Comparison of ENCODE assay signal across 8 mouse cellular contexts in genomic region chr3:41042195-41042938, GRCm38 (mm10). TPM values are rescaled to one million over a fixed set of nuclear protein-coding genes. Genes with fewer than 3 reads are reported as not detected.
DNase-seq lines count a peak whose midpoint lies in the region; ATAC-seq and TF ChIP-seq lines count a peak whose summit lies in the region.

No protein-coding gene starts in this region.

- 80% methylated on average over 4 of the region's 4 CpGs for WGBS in lung, postnatal 0 days

- H3K9ac ChIP-seq in lung, postnatal 0 days (replicated peaks; ENCODE audit: low read depth): no peak overlapping the region

- H3K27ac ChIP-seq in lung, postnatal 0 days (ENCODE audit: low read length): no peak overlapping the region

- peak; percentile 95 for ATAC-seq in frontal cortex, adult (ENCODE audit: low TSS enrichment)
- ATAC-seq in hematopoietic stem cell, adult 5-6 weeks (replicated peaks in 1 of 2; ENCODE audit: insufficient read depth in 1 of 2, low FRiP score in 2 of 2, low TSS enrichment in 1 of 2, low read depth in 1 of 2, poor library complexity in 2 of 2, severe bottlenecking in 2 of 2): peak; percentile 60 to 72; a peak in 3 of 4 replicates
- peak; percentile 67 for ATAC-seq in lung, postnatal 0 days

- no peak overlapping the region for H3K4me2 ChIP-seq in lung, postnatal 0 days (replicated peaks; ENCODE audit: low read depth, low read length)

- H3K9me3 ChIP-seq in lung, postnatal 0 days (ENCODE audit: low read length): no peaks in the 10 kb centered on the region

- no peaks in the 10 kb centered on the region for H3K27me3 ChIP-seq in lung, postnatal 0 days (replicated peaks; ENCODE audit: insufficient read depth, low read length)

- H3K4me3 ChIP-seq in lung, postnatal 0 days (ENCODE audit: low read depth, low read length): no peak overlapping the region

- no peak; the same call in 1 of the 2 replicates for TF ChIP-seq EP300 in lung, postnatal 0 days (IDR thresholded peaks at IDR 0.05)

- no peaks in the 10 kb centered on the region for H3K4me1 ChIP-seq in lung, postnatal 0 days (ENCODE audit: insufficient read depth, low read depth, low read length)

- TF ChIP-seq CTCF in lung, postnatal 0 days (IDR thresholded peaks at IDR 0.05): peak; percentile 89

- H3K36me3 ChIP-seq in lung, postnatal 0 days (ENCODE audit: insufficient read depth, low read length): no peaks in the 10 kb centered on the region

- DNase-seq in frontal cortex, postnatal 25 days (ENCODE audit: low spot score in 2 of 2): no peak
- DNase-seq in testis, postnatal 10 days (ENCODE audit: low spot score): peak; percentile 52
- no peak for DNase-seq in testis, postnatal 14 days (ENCODE audit: low spot score)
- peak; percentile 63 to 75 for DNase-seq in cerebellum, postnatal 14 days
- DNase-seq in lung, postnatal 0 days (ENCODE audit: low spot score): peak; percentile 80
- peak; percentile 38 for DNase-seq in telencephalon, adult 2 months (ENCODE audit: low read depth, low spot score)

RNA-seq across cellular contexts. Expression of gene Pgrmc2, which starts 40.5 kb away (rescaled TPM):
- 16.5 and 17.0 TPM in 2 replicates for total RNA-seq in hematopoietic stem cell, adult 5-6 weeks (2017)
- polyA plus RNA-seq in lung, postnatal 0 days (2015; fragmentation: Nextera tagmentation; extraction: Ambion mirVana): 22.1 and 24.4 TPM in 2 replicates

Comparison
In these comparisons a context has a peak if more than half of its experiments do, and no peak if none do; other contexts are left out.
1. DNase-seq: peak in testis, postnatal 10 days (single experiment), cerebellum, postnatal 14 days (2 of 2), lung, postnatal 0 days (single experiment) and telencephalon, adult 2 months (single experiment); none in frontal cortex, postnatal 25 days (0 of 2) and testis, postnatal 14 days (single experiment).
2. Peak in every context shown above with its lines, with median percentiles within 50 percentile points of each other: ATAC-seq.